Mouse (Mus musculus) olfactory bulb, adult 2 months (tissue): ENCODE data around the gene Specc1. TPM values are rescaled to one million over a fixed set of nuclear protein-coding genes. Genes with fewer than 3 reads are reported as not detected.
A peak's percentile ranks its signal among the peaks of the same experiment; 100 is the strongest.

Source experiments
- H3K27ac ChIP-seq: fragments of 200-500 bp; 2 replicates; pipeline ENCODE4 v1.5.1; 2012; ENCODE audit warnings: low read depth, low read length; ENCODE audit not compliant: insufficient read depth
- H3K4me1 ChIP-seq: fragments of 200-500 bp; 2 replicates; pipeline ENCODE4 v1.6.1; 2012; ENCODE audit warnings: low read length; ENCODE audit not compliant: control insufficient read depth, insufficient read depth
- H3K4me3 ChIP-seq: fragments of 200-500 bp; 2 replicates; pipeline ENCODE4 v1.5.1; 2012; ENCODE audit warnings: mild to moderate bottlenecking, low read depth, low read length, moderate library complexity; ENCODE audit not compliant: insufficient read depth
- CTCF ChIP-seq: fragments of 200-500 bp; IDR thresholded peaks from 2 replicates; pipeline ENCODE4 v1.5.1; 2012; ENCODE audit warnings: low read depth, mild to moderate bottlenecking, low read length, moderate library complexity; ENCODE audit not compliant: insufficient read depth
- POLR2A ChIP-seq: fragments of 200-500 bp; IDR thresholded peaks from 2 replicates; pipeline ENCODE4 v1.6.1; 2012; ENCODE audit warnings: mild to moderate bottlenecking, low read depth, low read length, moderate library complexity; ENCODE audit not compliant: insufficient read depth
- WGBS: fragments of 180-500 bp; shearing (Covaris S2); methylation state at CpG from one replicate; pipeline ENCODE4 v1.1.7; 2018; 5-methylcytosine and 5-hydroxymethylcytosine counted together
- polyA plus RNA-seq: library from polyadenylated mRNA; stranded (reverse); fragments of >200 nt; gene quantifications from 2 replicates; pipeline ENCODE4 v1.2.4, GENCODE M21; 2012; ENCODE audit warnings: low replicate concordance; ENCODE audit not compliant: missing spikeins, insufficient read depth, insufficient read length

The Specc1 gene
- polyA plus RNA-seq, 1 experiment, result not detected

- 75% methylated on average over 2 of the region's 2 CpGs for WGBS
- no peak for TF ChIP-seq POLR2A
- TF ChIP-seq CTCF, result no peak
- Histone ChIP-seq H3K27ac (no peak overlapping the region), H3K4me3 (no peak overlapping the region), H3K4me1 (no peaks in the 10 kb centered on the region)
Observed at GRCm38 (mm10) chr11:61981285-61981684, 24.7 kb downstream of the Specc1 start.

- H3K4me1 ChIP-seq, result no peaks in the 10 kb centered on the region
- TF ChIP-seq POLR2A (no peak), CTCF (no peak)
- no peak overlapping the region for H3K27ac ChIP-seq
- WGBS, result 86% methylated on average over 9 of the region's 9 CpGs
- no peak overlapping the region for H3K4me3 ChIP-seq
Observed at GRCm38 (mm10) chr11:61982828-61983227, 26.3 kb downstream of the Specc1 start.

- Histone ChIP-seq H3K27ac (no peak overlapping the region), H3K4me1 (no peaks in the 10 kb centered on the region), H3K4me3 (no peak overlapping the region)
- 82% methylated on average over 4 of the region's 4 CpGs for WGBS
- no peak for TF ChIP-seq POLR2A
- TF ChIP-seq CTCF, result no peak
Observed at GRCm38 (mm10) chr11:61986939-61987338, 30.4 kb downstream of the Specc1 start.

GRCm38 (mm10) chr11:61989647-61990046 lies 33.1 kb downstream of the Specc1 start:
- Histone ChIP-seq H3K27ac (no peak overlapping the region), H3K4me3 (no peak overlapping the region), H3K4me1 (no peaks in the 10 kb centered on the region)
- TF ChIP-seq POLR2A (no peak), CTCF (no peak)
- WGBS, result 75% methylated on average over 9 of the region's 9 CpGs

GRCm38 (mm10) chr11:61991576-61991975 lies 35.0 kb downstream of the Specc1 start:
- 77% methylated on average over 2 of the region's 2 CpGs for WGBS
- Histone ChIP-seq H3K27ac (no peak overlapping the region), H3K4me3 (no peak overlapping the region), H3K4me1 (no peaks in the 10 kb centered on the region)
- TF ChIP-seq POLR2A (no peak), CTCF (no peak)

- Histone ChIP-seq H3K4me3 (no peak overlapping the region), H3K27ac (no peak overlapping the region), H3K4me1 (no peaks in the 10 kb centered on the region)
- TF ChIP-seq CTCF (no peak), POLR2A (no peak)
- 89% methylated on average over 4 of the region's 4 CpGs for WGBS
Observed at GRCm38 (mm10) chr11:61992671-61993285, 36.2 kb downstream of the Specc1 start.

GRCm38 (mm10) chr11:61999501-61999900 lies 42.9 kb downstream of the Specc1 start:
- H3K4me1 ChIP-seq, result peaks cover 8% of the 10 kb centered on the region
- H3K27ac ChIP-seq, result no peak overlapping the region
- WGBS, result 74% methylated on average over 8 of the region's 8 CpGs
- TF ChIP-seq CTCF (no peak), POLR2A (no peak)
- no peak overlapping the region for H3K4me3 ChIP-seq

- Histone ChIP-seq H3K27ac (no peak overlapping the region), H3K4me1 (peaks cover 12% of the 10 kb centered on the region), H3K4me3 (no peak overlapping the region)
- no peak for TF ChIP-seq POLR2A
- no peak for TF ChIP-seq CTCF
- 86% methylated on average over 12 of the region's 12 CpGs for WGBS
Observed at GRCm38 (mm10) chr11:62000099-62000498, 43.5 kb downstream of the Specc1 start.

- TF ChIP-seq CTCF, result no peak
- no peak for TF ChIP-seq POLR2A
- no peak overlapping the region for H3K4me3 ChIP-seq
- H3K4me1 ChIP-seq, result peaks cover 23% of the 10 kb centered on the region
- WGBS, result 80% methylated on average over 4 of the region's 4 CpGs
- H3K27ac ChIP-seq, result no peak overlapping the region
Observed at GRCm38 (mm10) chr11:62001977-62002376, 45.4 kb downstream of the Specc1 start.

- Histone ChIP-seq H3K27ac (peak overlapping the region; percentile 96), H3K4me1 (peaks cover 27% of the 10 kb centered on the region), H3K4me3 (no peak overlapping the region)
- WGBS, result 56% methylated on average over 6 of the region's 6 CpGs
- TF ChIP-seq POLR2A (no peak), CTCF (no peak)
Observed at GRCm38 (mm10) chr11:62004881-62005240, 48.3 kb downstream of the Specc1 start.
